Mouse (Mus musculus) heart, embryonic 10.5 days (tissue): ENCODE results near the gene Myo10. TPM values are rescaled to one million over a fixed set of nuclear protein-coding genes. Genes with fewer than 3 reads are reported as not detected.

Source experiments
- DNase-seq: peaks from one replicate; pipeline ENCODE4 v3.0.0-alpha.2; 2017; ENCODE audit warnings: low spot score
- H3K27ac ChIP-seq: fragments of 300-500 bp; sonication (generic); 2 replicates; pipeline ENCODE4 v1.5.1; 2016; ENCODE audit warnings: mild to moderate bottlenecking
- H3K27me3 ChIP-seq: fragments of 300-500 bp; sonication (generic); 2 replicates; pipeline ENCODE4 v1.6.1; 2016; ENCODE audit warnings: mild to moderate bottlenecking; ENCODE audit not compliant: poor library complexity, insufficient read depth, severe bottlenecking
- H3K36me3 ChIP-seq: fragments of 300-500 bp; sonication (generic); 2 replicates; pipeline ENCODE4 v1.6.1; 2016; ENCODE audit warnings: mild to moderate bottlenecking, moderate library complexity
- H3K4me1 ChIP-seq: fragments of 300-500 bp; sonication (generic); 2 replicates; pipeline ENCODE4 v1.6.1; 2016; ENCODE audit warnings: mild to moderate bottlenecking
- H3K4me3 ChIP-seq: fragments of 300-500 bp; sonication (generic); 2 replicates; pipeline ENCODE4 v1.5.1; 2016; ENCODE audit warnings: mild to moderate bottlenecking, moderate library complexity
- H3K9me3 ChIP-seq: fragments of 300-500 bp; sonication (generic); 2 replicates; pipeline ENCODE4 v1.6.1; 2016; ENCODE audit warnings: mild to moderate bottlenecking, moderate library complexity
- WGBS: fragments of 180-500 bp; shearing (Covaris S2); methylation state at CpG from one replicate; pipeline ENCODE4 v1.1.7; 2016; 5-methylcytosine and 5-hydroxymethylcytosine counted together
- polyA plus RNA-seq: library from polyadenylated mRNA; unstranded; fragments of >200 nt; fragmentation: Nextera tagmentation; extraction: Ambion mirVana; gene quantifications from 2 replicates; pipeline ENCODE4 v1.2.1, GENCODE M21; 2016

Gene Myo10
- polyA plus RNA-seq, 1 experiment from 2014 or later, result 21.0 TPM

DNA sequence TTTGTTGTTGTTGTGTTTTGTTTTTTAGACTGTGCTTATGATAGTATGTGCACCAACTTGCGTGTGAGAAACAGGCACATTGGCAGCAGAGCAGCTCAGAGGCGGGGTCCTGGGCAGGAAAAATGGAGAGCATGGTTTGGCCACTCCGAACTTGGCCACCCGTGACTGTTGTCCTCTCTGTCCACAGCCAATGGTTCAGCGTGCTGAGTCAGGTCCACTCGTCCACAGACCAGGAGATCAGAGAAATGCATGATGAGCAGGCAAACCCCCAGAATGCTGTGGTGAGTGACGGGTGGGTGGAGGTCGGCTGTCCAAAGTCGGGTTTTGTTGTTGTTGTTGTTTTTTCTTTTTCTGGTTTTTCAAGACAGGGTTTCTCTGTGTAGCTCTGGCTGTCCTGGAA, 173.2 kb downstream of the Myo10 start:
- peaks cover 75% of the 10 kb centered on the region for H3K36me3 ChIP-seq
- no peak overlapping the region for H3K27ac ChIP-seq
- no peaks in the 10 kb centered on the region for H3K9me3 ChIP-seq
- no peak overlapping the region for H3K4me3 ChIP-seq
- DNase-seq, result no peak
- H3K4me1 ChIP-seq, result no peaks in the 10 kb centered on the region
- 91% methylated on average over 9 of the region's 9 CpGs for WGBS
- no peaks in the 10 kb centered on the region for H3K27me3 ChIP-seq

- DNase-seq, result no peak
- Histone ChIP-seq H3K9me3 (no peaks in the 10 kb centered on the region), H3K4me3 (no peak overlapping the region), H3K27me3 (no peaks in the 10 kb centered on the region), H3K27ac (no peak overlapping the region), H3K4me1 (no peaks in the 10 kb centered on the region), H3K36me3 (peaks cover 80% of the 10 kb centered on the region)
- 53% methylated on average over 3 of the region's 3 CpGs for WGBS
Measured at GRCm38 (mm10) chr15:25796353-25796752, 174.0 kb downstream of the Myo10 start.

DNA sequence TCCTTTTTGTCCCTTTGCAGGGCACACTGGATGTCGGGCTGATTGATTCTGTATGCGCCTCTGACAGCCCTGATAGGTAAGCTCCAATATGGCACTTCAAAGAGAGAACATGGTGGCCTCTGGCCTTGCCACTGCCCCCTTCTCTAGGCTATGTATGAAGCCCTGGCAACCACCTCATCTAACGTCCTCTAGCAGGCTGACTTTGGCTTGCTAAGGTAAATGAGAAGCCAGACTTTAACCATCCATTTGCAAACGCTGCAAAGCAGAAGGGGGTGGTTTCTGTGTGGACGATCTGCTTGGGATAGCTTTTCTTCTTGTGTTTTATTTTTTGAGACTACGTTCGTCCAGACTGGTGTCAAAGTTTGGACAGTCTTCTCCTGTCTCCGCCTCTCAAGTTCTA, 174.9 kb downstream of the Myo10 start:
- no peak for DNase-seq
- Histone ChIP-seq H3K27me3 (no peaks in the 10 kb centered on the region), H3K9me3 (no peaks in the 10 kb centered on the region), H3K4me1 (no peaks in the 10 kb centered on the region), H3K27ac (no peak overlapping the region), H3K36me3 (peaks cover 78% of the 10 kb centered on the region), H3K4me3 (no peak overlapping the region)
- WGBS, result 86% methylated on average over 8 of the region's 8 CpGs

DNA sequence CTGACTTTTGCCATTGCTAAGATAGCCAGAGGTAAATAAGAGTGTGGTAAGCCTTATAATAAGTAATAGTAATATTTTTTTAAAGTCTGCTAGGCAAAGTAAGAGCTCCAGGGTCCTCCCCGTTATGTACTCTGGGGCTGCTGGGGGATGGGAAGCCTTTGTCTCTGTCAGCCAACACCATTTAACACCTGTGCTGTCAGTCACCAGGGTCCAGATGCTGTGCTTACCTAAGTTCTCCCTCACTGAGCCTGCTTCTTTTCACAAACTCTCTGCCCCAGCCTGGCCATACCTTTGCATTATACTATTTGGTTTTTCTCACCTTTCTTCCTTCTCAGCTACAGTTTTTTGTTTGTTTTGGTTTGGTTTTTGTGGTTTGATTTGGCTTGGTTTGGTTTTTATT, 175.6 kb downstream of the Myo10 start:
- H3K27ac ChIP-seq, result no peak overlapping the region
- no peak overlapping the region for H3K4me3 ChIP-seq
- H3K27me3 ChIP-seq, result no peaks in the 10 kb centered on the region
- DNase-seq, result no peak
- no peaks in the 10 kb centered on the region for H3K4me1 ChIP-seq
- H3K9me3 ChIP-seq, result no peaks in the 10 kb centered on the region
- WGBS, result 81% methylated on average over 1 of the region's 1 CpGs
- peaks cover 74% of the 10 kb centered on the region for H3K36me3 ChIP-seq

GRCm38 (mm10) chr15:25801726-25802125, 179.4 kb downstream of the Myo10 start:
- WGBS, result 84% methylated on average over 5 of the region's 5 CpGs
- DNase-seq, result no peak
- no peak overlapping the region for H3K4me3 ChIP-seq
- H3K27ac ChIP-seq, result no peak overlapping the region
- no peaks in the 10 kb centered on the region for H3K4me1 ChIP-seq
- H3K27me3 ChIP-seq, result no peaks in the 10 kb centered on the region
- peaks cover 76% of the 10 kb centered on the region for H3K36me3 ChIP-seq
- H3K9me3 ChIP-seq, result no peaks in the 10 kb centered on the region

- no peaks in the 10 kb centered on the region for H3K27me3 ChIP-seq
- WGBS, result 84% methylated on average over 8 of the region's 8 CpGs
- no peak overlapping the region for H3K27ac ChIP-seq
- H3K36me3 ChIP-seq, result peaks cover 77% of the 10 kb centered on the region
- H3K9me3 ChIP-seq, result no peaks in the 10 kb centered on the region
- H3K4me1 ChIP-seq, result no peaks in the 10 kb centered on the region
- no peak for DNase-seq
- H3K4me3 ChIP-seq, result no peak overlapping the region
Measured at GRCm38 (mm10) chr15:25802194-25802593, 179.9 kb downstream of the Myo10 start.

DNA sequence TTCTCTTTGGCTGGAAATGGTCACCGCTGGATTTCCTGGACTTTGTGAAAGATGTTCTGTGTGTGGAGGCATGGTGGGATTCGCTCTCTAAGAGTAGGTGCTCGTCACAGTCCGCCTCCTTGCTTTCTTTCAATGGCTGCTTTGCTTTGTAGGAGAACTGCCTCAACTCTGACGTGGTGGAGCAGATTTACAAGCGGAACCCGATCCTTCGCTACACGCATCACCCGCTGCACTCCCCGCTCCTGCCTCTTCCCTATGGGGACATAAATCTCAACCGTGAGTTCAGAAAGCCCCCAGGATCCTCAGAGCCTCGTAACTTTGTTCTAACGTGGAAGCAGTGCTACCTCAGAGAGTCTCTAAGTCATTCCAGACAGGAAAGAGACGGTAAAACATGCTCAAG, 180.8 kb downstream of the Myo10 start:
- no peak for DNase-seq
- Histone ChIP-seq H3K27ac (no peak overlapping the region), H3K36me3 (peaks cover 81% of the 10 kb centered on the region), H3K4me1 (no peaks in the 10 kb centered on the region), H3K9me3 (no peaks in the 10 kb centered on the region), H3K27me3 (no peaks in the 10 kb centered on the region), H3K4me3 (no peak overlapping the region)
- WGBS, result 89% methylated on average over 15 of the region's 15 CpGs

- peaks cover 86% of the 10 kb centered on the region for H3K36me3 ChIP-seq
- no peak overlapping the region for H3K4me3 ChIP-seq
- DNase-seq, result peak; percentile 86
- 80% methylated on average over 21 of the region's 21 CpGs for WGBS
- H3K4me1 ChIP-seq, result no peaks in the 10 kb centered on the region
- no peaks in the 10 kb centered on the region for H3K9me3 ChIP-seq
- H3K27ac ChIP-seq, result no peak overlapping the region
- H3K27me3 ChIP-seq, result no peaks in the 10 kb centered on the region
Measured at GRCm38 (mm10) chr15:25805336-25806110, 183.2 kb downstream of the Myo10 start.

DNA sequence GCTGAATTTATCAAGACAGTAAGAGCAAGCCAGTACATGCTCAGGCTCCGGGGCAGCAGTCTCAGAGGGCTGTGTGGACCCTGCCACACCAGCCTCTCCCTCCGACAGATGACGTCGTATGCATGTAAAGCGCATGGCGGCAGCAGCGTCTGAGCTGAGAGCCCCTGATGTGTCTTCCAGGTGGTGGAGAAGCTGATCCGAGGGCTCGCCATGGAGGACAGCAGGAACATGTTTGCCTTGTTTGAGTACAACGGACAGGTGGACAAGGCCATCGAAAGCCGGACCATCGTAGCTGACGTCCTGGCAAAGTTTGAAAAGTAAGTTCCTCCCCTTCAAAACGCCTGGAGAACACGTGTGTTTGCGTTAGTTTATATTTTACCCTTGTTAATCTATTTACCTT, 184.0 kb downstream of the Myo10 start:
- 92% methylated on average over 17 of the region's 17 CpGs for WGBS

GRCm38 (mm10) chr15:25806878-25807277, 184.6 kb downstream of the Myo10 start:
- no peak for DNase-seq
- H3K9me3 ChIP-seq, result no peaks in the 10 kb centered on the region
- no peaks in the 10 kb centered on the region for H3K27me3 ChIP-seq
- H3K27ac ChIP-seq, result no peak overlapping the region
- H3K4me1 ChIP-seq, result peaks cover under 1% of the 10 kb centered on the region; the same call in 1 of the 2 replicates
- H3K4me3 ChIP-seq, result no peak overlapping the region
- H3K36me3 ChIP-seq, result peaks cover 87% of the 10 kb centered on the region
- WGBS, result 93% methylated on average over 9 of the region's 9 CpGs

More for the DNA sequence above, 184.0 kb downstream of the Myo10 start:
- Histone ChIP-seq H3K36me3 (peaks cover 86% of the 10 kb centered on the region), H3K4me3 (no peak overlapping the region), H3K9me3 (no peaks in the 10 kb centered on the region), H3K27ac (no peak overlapping the region), H3K27me3 (no peaks in the 10 kb centered on the region), H3K4me1 (no peaks in the 10 kb centered on the region)
- no peak for DNase-seq

GRCm38 (mm10) chr15:25808677-25809460, 186.5 kb downstream of the Myo10 start:
- no peak overlapping the region for H3K27ac ChIP-seq
- H3K27me3 ChIP-seq, result no peaks in the 10 kb centered on the region
- 89% methylated on average over 20 of the region's 20 CpGs for WGBS
- no peak overlapping the region for H3K4me3 ChIP-seq
- H3K36me3 ChIP-seq, result peaks cover 87% of the 10 kb centered on the region
- DNase-seq, result no peak
- H3K9me3 ChIP-seq, result no peaks in the 10 kb centered on the region
- peaks cover 7% of the 10 kb centered on the region; the same call in 1 of the 2 replicates for H3K4me1 ChIP-seq

DNA sequence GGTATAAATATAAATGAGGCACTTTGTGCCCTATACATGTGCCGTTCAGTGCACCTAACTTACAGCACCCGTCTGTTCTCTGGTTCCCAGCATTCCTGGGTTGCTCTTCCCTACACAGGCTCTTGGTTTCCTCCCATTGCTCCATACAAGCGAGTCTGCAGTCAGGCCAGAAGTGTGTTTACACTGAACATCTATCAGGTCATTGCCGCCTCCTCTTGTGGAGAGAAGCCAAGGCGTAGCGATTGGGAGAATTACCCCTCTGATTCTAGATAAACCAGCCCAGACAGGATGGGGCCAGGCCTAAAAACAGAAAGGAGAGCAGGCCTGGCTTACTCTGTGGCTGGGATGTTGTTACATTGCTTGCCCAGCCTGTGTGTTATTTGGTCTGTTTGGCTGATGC, 187.3 kb downstream of the Myo10 start:
- no peak overlapping the region for H3K4me3 ChIP-seq

GRCm38 (mm10) chr15:25811834-25812250, 189.5 kb downstream of the Myo10 start:
- no peak for DNase-seq
- WGBS, result 80% methylated on average over 11 of the region's 11 CpGs
- Histone ChIP-seq H3K27me3 (no peaks in the 10 kb centered on the region), H3K27ac (no peak overlapping the region; the same call in 1 of the 2 replicates), H3K4me1 (peaks cover 7% of the 10 kb centered on the region; the same call in 1 of the 2 replicates), H3K9me3 (no peaks in the 10 kb centered on the region; the same call in 1 of the 2 replicates), H3K36me3 (peaks cover 77% of the 10 kb centered on the region), H3K4me3 (no peak overlapping the region)

More for the DNA sequence above, 187.3 kb downstream of the Myo10 start:
- H3K4me1 ChIP-seq, result peaks cover 7% of the 10 kb centered on the region; the same call in 1 of the 2 replicates
- no peaks in the 10 kb centered on the region for H3K9me3 ChIP-seq
- H3K27ac ChIP-seq, result no peak overlapping the region
- 63% methylated on average over 6 of the region's 6 CpGs for WGBS
- H3K27me3 ChIP-seq, result no peaks in the 10 kb centered on the region
- peaks cover 85% of the 10 kb centered on the region for H3K36me3 ChIP-seq
- DNase-seq, result no peak
